Mouse (Mus musculus) brown adipose tissue, adult 24 weeks (tissue): ENCODE measurements around the gene Tut1. TPM values are rescaled to one million over a fixed set of nuclear protein-coding genes. Genes with fewer than 3 reads are reported as not detected.
A peak's percentile ranks its signal among the peaks of the same experiment; 100 is the strongest.
"Not testable (repeated sequence)": the region's sequence is repeated elsewhere in the genome, so short reads cannot be mapped to it uniquely, and the experiment has no call there.

Source experiments
- H3K27ac ChIP-seq: fragments of 200-500 bp; replicated peaks from 2 replicates; pipeline ENCODE4 v1.5.1; 2012; ENCODE audit warnings: low read depth, mild to moderate bottlenecking, low read length
- H3K4me1 ChIP-seq: fragments of 200-500 bp; 2 replicates; pipeline ENCODE4 v1.6.1; 2012; ENCODE audit warnings: low read length, mixed read lengths; ENCODE audit not compliant: control insufficient read depth, insufficient read depth, insufficient read length
- H3K4me3 ChIP-seq: fragments of 200-500 bp; 2 replicates; pipeline ENCODE4 v1.5.1; 2012; ENCODE audit warnings: low read depth, mild to moderate bottlenecking, low read length, moderate library complexity; ENCODE audit not compliant: insufficient read depth
- polyA plus RNA-seq: library from polyadenylated mRNA; stranded (reverse); fragments of >200 nt; gene quantifications from 2 replicates; pipeline ENCODE4 v1.2.4, GENCODE M21; 2012; ENCODE audit not compliant: missing spikeins, insufficient read depth, insufficient read length

The Tut1 gene
- polyA plus RNA-seq, 1 experiment = 6.9 TPM

GRCm38 (mm10) chr19:8965075-8965474, 11.4 kb downstream of the Tut1 start:
- no peak overlapping the region for H3K27ac ChIP-seq
- no peak overlapping the region for H3K4me3 ChIP-seq
- no peaks in the 10 kb centered on the region for H3K4me1 ChIP-seq

GRCm38 (mm10) chr19:8965771-8966170, 12.1 kb downstream of the Tut1 start:
- Histone ChIP-seq H3K27ac (peak overlapping the region; percentile 31; the same call in 1 of the 2 replicates), H3K4me3 (peak overlapping the region; percentile 21; the same call in 1 of the 2 replicates), H3K4me1 (no peaks in the 10 kb centered on the region)

GRCm38 (mm10) chr19:8966198-8966589, 12.5 kb downstream of the Tut1 start:
- Histone ChIP-seq H3K27ac (peak overlapping the region; percentile 91), H3K4me1 (no peaks in the 10 kb centered on the region), H3K4me3 (peak overlapping the region; percentile 64)

GRCm38 (mm10) chr19:8966590-8967372, 13.1 kb downstream of the Tut1 start, which contains the start of gene Eef1g:
Eef1g (plus strand) TSS chr19:8967041.
- Histone ChIP-seq H3K27ac (peak within 1 kb of the TSS; percentile 91), H3K4me1 (no peaks in the 10 kb centered on the region), H3K4me3 (peak within 1 kb of the TSS; percentile 66)

- Histone ChIP-seq H3K4me3 (peak overlapping the region; percentile 66), H3K4me1 (no peaks in the 10 kb centered on the region), H3K27ac (peak overlapping the region; percentile 36)
Observed at GRCm38 (mm10) chr19:8967373-8967743, 13.7 kb downstream of the Tut1 start.

- Histone ChIP-seq H3K27ac (no peak overlapping the region), H3K4me3 (peak overlapping the region; percentile 66), H3K4me1 (no peaks in the 10 kb centered on the region)
Observed at GRCm38 (mm10) chr19:8967893-8968292, 14.2 kb downstream of the Tut1 start.

GRCm38 (mm10) chr19:8972491-8972890, 18.8 kb downstream of the Tut1 start:
- H3K4me3 ChIP-seq, H3K27ac ChIP-seq, H3K4me1 ChIP-seq: not testable (repeated sequence)

- Histone ChIP-seq H3K27ac (no peak overlapping the region), H3K4me1 (no peaks in the 10 kb centered on the region), H3K4me3 (no peak overlapping the region)
Observed at GRCm38 (mm10) chr19:8974638-8975037, 21.0 kb downstream of the Tut1 start.

- H3K27ac ChIP-seq = no peak overlapping the region
Observed at GRCm38 (mm10) chr19:8975491-8975890, 21.8 kb downstream of the Tut1 start.

GRCm38 (mm10) chr19:8976535-8976934, 22.9 kb downstream of the Tut1 start:
- H3K4me3 ChIP-seq = no peak overlapping the region
- H3K4me1 ChIP-seq = no peaks in the 10 kb centered on the region
- no peak overlapping the region for H3K27ac ChIP-seq

More at GRCm38 (mm10) chr19:8975491-8975890, 21.8 kb downstream of the Tut1 start:
- Histone ChIP-seq H3K4me1 (no peaks in the 10 kb centered on the region), H3K4me3 (no peak overlapping the region)

- peak overlapping the region; percentile 62 for H3K27ac ChIP-seq
- peaks cover 16% of the 10 kb centered on the region for H3K4me1 ChIP-seq
- H3K4me3 ChIP-seq = no peak overlapping the region
Observed at GRCm38 (mm10) chr19:8980771-8981170, 27.1 kb downstream of the Tut1 start.

GRCm38 (mm10) chr19:8981450-8982168, 28.0 kb downstream of the Tut1 start:
- H3K27ac ChIP-seq = no peak overlapping the region
- H3K4me1 ChIP-seq = peaks cover 16% of the 10 kb centered on the region
- H3K4me3 ChIP-seq = no peak overlapping the region

GRCm38 (mm10) chr19:8982303-8983149, 28.9 kb downstream of the Tut1 start:
- Histone ChIP-seq H3K4me3 (no peak overlapping the region), H3K4me1 (peaks cover 16% of the 10 kb centered on the region), H3K27ac (peak overlapping the region; percentile 48)

GRCm38 (mm10) chr19:8983150-8983650, 29.6 kb downstream of the Tut1 start:
- H3K27ac ChIP-seq = peak overlapping the region; percentile 48
- H3K4me1 ChIP-seq = peaks cover 19% of the 10 kb centered on the region

More at GRCm38 (mm10) chr19:8983150-8983650, 29.6 kb downstream of the Tut1 start:
- H3K4me3 ChIP-seq = no peak overlapping the region
